Mouse (Mus musculus) gastrocnemius, postnatal 14 days (tissue): ENCODE results near the gene Ppm1l. TPM values are rescaled to one million over a fixed set of nuclear protein-coding genes. Genes with fewer than 3 reads are reported as not detected.

Experiments used
- DNase-seq: peaks from one replicate; pipeline ENCODE4 v3.0.0; 2021; ENCODE audit warnings: mixed read lengths
- intact Hi-C: fragments of 180-260 bp; cut with DNase I; formaldehyde crosslinking; loops from one replicate; pipeline ENCODE4 v1.15.1; 2025; ENCODE audit warnings: low total_unique reads
- long read RNA-seq, 2 experiments: library from polyadenylated mRNA; stranded (forward); transcript quantifications; one replicate each; pipeline ENCODE4 v2.0.0; 2021
- total RNA-seq, 2 experiments: library from RNA; stranded (reverse); gene quantifications; 2 replicates each; pipeline ENCODE4 v1.2.3; 2021

Ppm1l gene
- total RNA-seq: 10 to 100 TPM; 33.8 to 34.5 TPM
- long read RNA-seq, experiment 1, full-length matches to known transcripts: 8 of 21 reads
- long read RNA-seq, experiment 1, partial matches to known transcripts: 0 of 21 reads
- long read RNA-seq, experiment 1, other reads (novel, unspliced or antisense): 13 of 21 reads
- long read RNA-seq, experiment 2, full-length matches to known transcripts: 17 of 35 reads
- long read RNA-seq, experiment 2, partial matches to known transcripts: 0 of 35 reads
- long read RNA-seq, experiment 2, other reads (novel, unspliced or antisense): 18 of 35 reads

- intact Hi-C loops: no loop called here
- DNase-seq: peak; percentile 93
Measured at GRCm38 (mm10) chr3:69316391-69317195, at the start of gene Ppm1l. TSS of gene Ppm1l (plus strand) at chr3:69316861.

- intact Hi-C loops: no loop called here
- DNase-seq: peak; percentile 59
Measured at GRCm38 (mm10) chr3:69271812-69272211, 44.8 kb upstream of the Ppm1l start.

GRCm38 (mm10) chr3:69274018-69274663 lies 42.5 kb upstream of the Ppm1l start:
- intact Hi-C loops: no loop called here
- DNase-seq: no peak

GRCm38 (mm10) chr3:69274664-69275312 lies 41.9 kb upstream of the Ppm1l start:
- DNase-seq: no peak
- intact Hi-C loops: no loop called here

GRCm38 (mm10) chr3:69278648-69279047 lies 38.0 kb upstream of the Ppm1l start:
- intact Hi-C loops: no loop called here

GRCm38 (mm10) chr3:69282406-69282805 lies 34.3 kb upstream of the Ppm1l start:
- no peak for DNase-seq
- intact Hi-C loops: no loop called here

More at GRCm38 (mm10) chr3:69278648-69279047, 38.0 kb upstream of the Ppm1l start:
- DNase-seq: no peak

GRCm38 (mm10) chr3:69283085-69283847 lies 33.4 kb upstream of the Ppm1l start:
- intact Hi-C loops: no loop called here
- DNase-seq: no peak

- DNase-seq: peak; percentile 31
- intact Hi-C loops: no loop called here
Measured at GRCm38 (mm10) chr3:69289833-69290232, 26.8 kb upstream of the Ppm1l start.

- peak; percentile 74 for DNase-seq
- intact Hi-C loops: no loop called here
Measured at GRCm38 (mm10) chr3:69290294-69290693, 26.4 kb upstream of the Ppm1l start.

- DNase-seq: no peak
- intact Hi-C loops: no loop called here
Measured at GRCm38 (mm10) chr3:69290844-69291243, 25.8 kb upstream of the Ppm1l start.

GRCm38 (mm10) chr3:69292628-69293027 lies 24.0 kb upstream of the Ppm1l start:
- DNase-seq: no peak
- intact Hi-C loops: no loop called here

GRCm38 (mm10) chr3:69296270-69296669 lies 20.4 kb upstream of the Ppm1l start:
- intact Hi-C loops: no loop called here
- DNase-seq: no peak

GRCm38 (mm10) chr3:69300121-69300520 lies 16.5 kb upstream of the Ppm1l start:
- no peak for DNase-seq
- intact Hi-C loops: no loop called here

- intact Hi-C loops: no loop called here
Measured at GRCm38 (mm10) chr3:69315810-69316390, 761 bp upstream of the Ppm1l start.

GRCm38 (mm10) chr3:69317251-69318125 lies 827 bp downstream of the Ppm1l start:
- intact Hi-C loops: no loop called here
- peak; percentile 11 for DNase-seq

More at GRCm38 (mm10) chr3:69315810-69316390, 761 bp upstream of the Ppm1l start:
- no peak for DNase-seq

GRCm38 (mm10) chr3:69318131-69318951 lies 1.7 kb downstream of the Ppm1l start:
- intact Hi-C loops: no loop called here
- DNase-seq: peak; percentile 26
